ENCODE assay signal across 9 mouse cellular contexts in the genomic region with DNA sequence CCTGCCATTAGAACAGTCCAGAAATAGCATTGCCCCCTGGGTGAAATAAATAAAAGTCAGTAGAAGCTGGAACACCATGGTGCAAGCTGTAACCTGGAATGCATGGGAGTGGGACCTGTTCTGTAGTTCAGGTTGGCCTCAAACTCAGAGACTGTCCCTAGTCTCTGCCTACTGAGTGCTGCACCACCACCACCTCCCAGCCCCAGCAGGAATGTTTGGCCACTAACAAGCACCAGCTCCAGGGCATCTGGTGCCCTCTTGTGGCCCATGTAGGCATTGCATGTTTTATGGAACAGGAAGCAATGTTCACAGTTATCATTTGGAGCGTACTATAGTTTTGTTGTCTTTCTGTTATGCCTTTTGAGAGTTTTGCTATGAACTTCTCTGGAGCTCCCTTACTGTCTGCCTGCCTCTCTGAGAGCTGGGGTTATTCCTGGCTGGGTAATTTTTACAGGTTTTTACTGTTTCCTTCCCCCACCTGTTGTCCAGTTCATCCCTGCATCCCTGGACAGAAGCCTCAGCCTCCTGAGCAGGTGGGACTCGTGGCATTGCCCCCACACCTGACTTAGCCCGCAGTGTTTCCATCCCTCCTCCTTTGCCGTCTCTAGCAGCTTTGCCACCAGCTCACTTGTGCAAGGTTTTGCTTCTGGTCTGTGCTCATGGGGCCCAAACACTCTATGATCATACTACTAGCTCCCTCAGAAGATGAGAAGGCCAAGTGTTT.
A peak's percentile ranks its signal among the peaks of the same experiment; 100 is the strongest.
DNase-seq lines count a peak whose midpoint lies in the region; ATAC-seq lines count a peak whose summit lies in the region.
"Had no signal": no experiment of that assay in that cellular context is flagged by ENCODE, and none has a peak within 500 bp of the region (broad histone marks: within the 10 kb centered on the region; RNA-seq: fewer than 3 reads in every experiment).

No protein-coding gene starts in this region.

- H3K4me3 ChIP-seq in hindbrain, embryonic 12.5 days, result no peak overlapping the region
- H3K4me3 ChIP-seq: limb, embryonic 12.5 days had no signal

- no peak overlapping the region for H3K4me2 ChIP-seq in hindbrain, embryonic 12.5 days (replicated peaks)
- H3K4me2 ChIP-seq: limb, embryonic 12.5 days had no signal

- H3K4me1 ChIP-seq in hindbrain, embryonic 12.5 days, result no peaks in the 10 kb centered on the region
- H3K4me1 ChIP-seq: limb, embryonic 12.5 days had no signal

- ATAC-seq in hindbrain, embryonic 12.5 days (ENCODE audit: low FRiP score), result peak; percentile 71; the same call in 1 of the 2 replicates

- no peaks in the 10 kb centered on the region for H3K9me3 ChIP-seq in hindbrain, embryonic 12.5 days (replicated peaks)
- H3K9me3 ChIP-seq: limb, embryonic 12.5 days had no signal

- WGBS in hindbrain, embryonic 12.5 days, result 67% methylated on average over 4 of the region's 4 CpGs

- H3K9ac ChIP-seq in hindbrain, embryonic 12.5 days, result no peak overlapping the region
- H3K9ac ChIP-seq: limb, embryonic 12.5 days had no signal

- peak; percentile 59 for DNase-seq in MEL-GATA-1-ER (ENCODE audit: extremely low read depth, low read depth)
- peak; percentile 86 for DNase-seq in cerebellum, adult 8-10 months
- peak; percentile 72 to 94 for DNase-seq in frontal cortex, adult 2 months (ENCODE audit: extremely low spot score in 1 of 2, low spot score in 1 of 2)
- peak; percentile 94 to 95 for DNase-seq in layer of hippocampus, postnatal 10 days (ENCODE audit: low spot score in 2 of 2)
- DNase-seq in lung, postnatal 10 days, result peak; percentile 93
- peak; percentile 77 for DNase-seq in ovary, postnatal 36 days (ENCODE audit: low spot score)
- DNase-seq in thymus, postnatal 14 days, result peak; percentile 91

- H3K27me3 ChIP-seq in hindbrain, embryonic 12.5 days, result no peaks in the 10 kb centered on the region
- H3K27me3 ChIP-seq: limb, embryonic 12.5 days had no signal

- no peak overlapping the region for H3K27ac ChIP-seq in hindbrain, embryonic 12.5 days
- H3K27ac ChIP-seq: limb, embryonic 12.5 days had no signal

- H3K36me3 ChIP-seq in hindbrain, embryonic 12.5 days, result 0 out of 2 replicates have a peak, but pooled peaks cover 3% of the 10 kb centered on the region
- H3K36me3 ChIP-seq: limb, embryonic 12.5 days had no signal
